Mouse (Mus musculus): ENCODE data around the gene Samhd1. TPM values are rescaled to one million over a fixed set of nuclear protein-coding genes. Genes with fewer than 3 reads are reported as not detected.
A peak's percentile ranks its signal among the peaks of the same experiment; 100 is the strongest.

Samhd1 gene
- polyA plus RNA-seq, 1 experiment from 2014 or later: 22.0 TPM

GRCm38 (mm10) chr2:157064978-157065878 is 69.8 kb downstream of the Samhd1 start:
- no peaks in the 10 kb centered on the region for H3K36me3 ChIP-seq (ENCODE audit: control insufficient read depth, insufficient read depth, low read length)
- 74% methylated on average over 14 of the region's 14 CpGs for WGBS
- peaks cover 53% of the 10 kb centered on the region for H3K4me1 ChIP-seq (ENCODE audit: control insufficient read depth, insufficient read depth, low read length)
- H3K4me2 ChIP-seq (ENCODE audit: low read depth, low read length): no peak overlapping the region
- H3K9me3 ChIP-seq (ENCODE audit: control insufficient read depth, low read length): no peaks in the 10 kb centered on the region
- H3K27me3 ChIP-seq (replicated peaks; ENCODE audit: control insufficient read depth, insufficient read depth, low read length): no peaks in the 10 kb centered on the region
- ATAC-seq: no peak
- H3K27ac ChIP-seq (ENCODE audit: low read length): peak overlapping the region; percentile 78
- H3K4me3 ChIP-seq (ENCODE audit: low read length): no peak overlapping the region
- H3K9ac ChIP-seq (ENCODE audit: low read depth, low read length): no peak overlapping the region

GRCm38 (mm10) chr2:157064136-157064535 is 70.9 kb downstream of the Samhd1 start:
- no peak for ATAC-seq
- no peaks in the 10 kb centered on the region for H3K27me3 ChIP-seq (replicated peaks; ENCODE audit: control insufficient read depth, insufficient read depth, low read length)
- 65% methylated on average over 7 of the region's 7 CpGs for WGBS
- no peaks in the 10 kb centered on the region for H3K9me3 ChIP-seq (ENCODE audit: control insufficient read depth, low read length)
- no peak overlapping the region for H3K4me2 ChIP-seq (ENCODE audit: low read depth, low read length)
- H3K4me1 ChIP-seq (ENCODE audit: control insufficient read depth, insufficient read depth, low read length): peaks cover 45% of the 10 kb centered on the region
- H3K27ac ChIP-seq (ENCODE audit: low read length): no peak overlapping the region
- no peaks in the 10 kb centered on the region for H3K36me3 ChIP-seq (ENCODE audit: control insufficient read depth, insufficient read depth, low read length)
- H3K4me3 ChIP-seq (ENCODE audit: low read length): no peak overlapping the region
- H3K9ac ChIP-seq (ENCODE audit: low read depth, low read length): peak overlapping the region; percentile 46; the same call in 1 of the 2 replicates

- Histone ChIP-seq H3K4me1 (ENCODE audit: control insufficient read depth, insufficient read depth, low read length) (peaks cover 46% of the 10 kb centered on the region), H3K9ac (ENCODE audit: low read depth, low read length) (no peak overlapping the region), H3K36me3 (ENCODE audit: control insufficient read depth, insufficient read depth, low read length) (no peaks in the 10 kb centered on the region), H3K27ac (ENCODE audit: low read length) (no peak overlapping the region), H3K27me3 (replicated peaks; ENCODE audit: control insufficient read depth, insufficient read depth, low read length) (no peaks in the 10 kb centered on the region), H3K9me3 (ENCODE audit: control insufficient read depth, low read length) (no peaks in the 10 kb centered on the region), H3K4me3 (ENCODE audit: low read length) (no peak overlapping the region), H3K4me2 (ENCODE audit: low read depth, low read length) (no peak overlapping the region)
- ATAC-seq: no peak
- 56% methylated on average over 4 of the region's 4 CpGs for WGBS
These were observed 71.8 kb downstream of the Samhd1 start for GRCm38 (mm10) chr2:157063241-157063700.

GRCm38 (mm10) chr2:157060557-157061305 is 74.3 kb downstream of the Samhd1 start:
- H3K27me3 ChIP-seq (replicated peaks; ENCODE audit: control insufficient read depth, insufficient read depth, low read length): no peaks in the 10 kb centered on the region
- 81% methylated on average over 11 of the region's 11 CpGs for WGBS

GRCm38 (mm10) chr2:157060037-157060436 is 75.0 kb downstream of the Samhd1 start:
- Histone ChIP-seq H3K9me3 (ENCODE audit: control insufficient read depth, low read length) (no peaks in the 10 kb centered on the region), H3K36me3 (ENCODE audit: control insufficient read depth, insufficient read depth, low read length) (no peaks in the 10 kb centered on the region), H3K9ac (ENCODE audit: low read depth, low read length) (no peak overlapping the region), H3K27ac (ENCODE audit: low read length) (no peak overlapping the region), H3K4me1 (ENCODE audit: control insufficient read depth, insufficient read depth, low read length) (peaks cover 26% of the 10 kb centered on the region), H3K27me3 (replicated peaks; ENCODE audit: control insufficient read depth, insufficient read depth, low read length) (no peaks in the 10 kb centered on the region), H3K4me3 (ENCODE audit: low read length) (no peak overlapping the region), H3K4me2 (ENCODE audit: low read depth, low read length) (no peak overlapping the region)
- 87% methylated on average over 14 of the region's 14 CpGs for WGBS
- no peak for ATAC-seq

More at GRCm38 (mm10) chr2:157060557-157061305, 74.3 kb downstream of the Samhd1 start:
- Histone ChIP-seq H3K4me2 (ENCODE audit: low read depth, low read length) (no peak overlapping the region), H3K9ac (ENCODE audit: low read depth, low read length) (no peak overlapping the region), H3K4me1 (ENCODE audit: control insufficient read depth, insufficient read depth, low read length) (peaks cover 33% of the 10 kb centered on the region), H3K9me3 (ENCODE audit: control insufficient read depth, low read length) (no peaks in the 10 kb centered on the region), H3K4me3 (ENCODE audit: low read length) (no peak overlapping the region), H3K36me3 (ENCODE audit: control insufficient read depth, insufficient read depth, low read length) (no peaks in the 10 kb centered on the region), H3K27ac (ENCODE audit: low read length) (no peak overlapping the region)
- ATAC-seq: no peak

- Histone ChIP-seq H3K9me3 (ENCODE audit: control insufficient read depth, low read length) (no peaks in the 10 kb centered on the region), H3K27ac (ENCODE audit: low read length) (peak overlapping the region; percentile 74), H3K36me3 (ENCODE audit: control insufficient read depth, insufficient read depth, low read length) (no peaks in the 10 kb centered on the region), H3K4me2 (ENCODE audit: low read depth, low read length) (peak overlapping the region; percentile 49), H3K4me3 (ENCODE audit: low read length) (peak overlapping the region; percentile 29; the same call in 1 of the 2 replicates), H3K27me3 (replicated peaks; ENCODE audit: control insufficient read depth, insufficient read depth, low read length) (no peaks in the 10 kb centered on the region), H3K9ac (ENCODE audit: low read depth, low read length) (peak overlapping the region; percentile 49), H3K4me1 (ENCODE audit: control insufficient read depth, insufficient read depth, low read length) (peaks cover 20% of the 10 kb centered on the region)
- 62% methylated on average over 8 of the region's 8 CpGs for WGBS
- ATAC-seq: peak; percentile 55
These were observed 75.9 kb downstream of the Samhd1 start for GRCm38 (mm10) chr2:157059166-157059565.

- H3K4me3 ChIP-seq (ENCODE audit: low read length): peak overlapping the region; percentile 29
- peak overlapping the region; percentile 49 for H3K9ac ChIP-seq (ENCODE audit: low read depth, low read length)
- 14% methylated on average over 18 of the region's 18 CpGs for WGBS
- ATAC-seq: peak; percentile 83
- H3K9me3 ChIP-seq (ENCODE audit: control insufficient read depth, low read length): no peaks in the 10 kb centered on the region
- H3K27me3 ChIP-seq (replicated peaks; ENCODE audit: control insufficient read depth, insufficient read depth, low read length): no peaks in the 10 kb centered on the region
- H3K27ac ChIP-seq (ENCODE audit: low read length): peak overlapping the region; percentile 74
- peaks cover 14% of the 10 kb centered on the region for H3K4me1 ChIP-seq (ENCODE audit: control insufficient read depth, insufficient read depth, low read length)
- no peaks in the 10 kb centered on the region for H3K36me3 ChIP-seq (ENCODE audit: control insufficient read depth, insufficient read depth, low read length)
- peak overlapping the region; percentile 49 for H3K4me2 ChIP-seq (ENCODE audit: low read depth, low read length)
These were observed 76.6 kb downstream of the Samhd1 start for GRCm38 (mm10) chr2:157058342-157058998.

- no peak for ATAC-seq
- Histone ChIP-seq H3K4me2 (ENCODE audit: low read depth, low read length) (no peak overlapping the region), H3K4me3 (ENCODE audit: low read length) (no peak overlapping the region), H3K9ac (ENCODE audit: low read depth, low read length) (no peak overlapping the region), H3K4me1 (ENCODE audit: control insufficient read depth, insufficient read depth, low read length) (peaks cover 13% of the 10 kb centered on the region), H3K27ac (ENCODE audit: low read length) (no peak overlapping the region), H3K36me3 (ENCODE audit: control insufficient read depth, insufficient read depth, low read length) (no peaks in the 10 kb centered on the region), H3K27me3 (replicated peaks; ENCODE audit: control insufficient read depth, insufficient read depth, low read length) (no peaks in the 10 kb centered on the region), H3K9me3 (ENCODE audit: control insufficient read depth, low read length) (no peaks in the 10 kb centered on the region)
- 91% methylated on average over 4 of the region's 4 CpGs for WGBS
These were observed 77.3 kb downstream of the Samhd1 start for GRCm38 (mm10) chr2:157057758-157058157.

GRCm38 (mm10) chr2:157057186-157057585 is 77.9 kb downstream of the Samhd1 start:
- no peak for ATAC-seq
- H3K27me3 ChIP-seq (replicated peaks; ENCODE audit: control insufficient read depth, insufficient read depth, low read length): no peaks in the 10 kb centered on the region
- H3K9ac ChIP-seq (ENCODE audit: low read depth, low read length): no peak overlapping the region
- no peak overlapping the region for H3K27ac ChIP-seq (ENCODE audit: low read length)
- H3K4me3 ChIP-seq (ENCODE audit: low read length): no peak overlapping the region
- peaks cover 13% of the 10 kb centered on the region for H3K4me1 ChIP-seq (ENCODE audit: control insufficient read depth, insufficient read depth, low read length)
- H3K4me2 ChIP-seq (ENCODE audit: low read depth, low read length): no peak overlapping the region
- WGBS: 88% methylated on average over 3 of the region's 3 CpGs
- H3K9me3 ChIP-seq (ENCODE audit: control insufficient read depth, low read length): no peaks in the 10 kb centered on the region
- H3K36me3 ChIP-seq (ENCODE audit: control insufficient read depth, insufficient read depth, low read length): peaks cover 4% of the 10 kb centered on the region; the same call in 1 of the 2 replicates

Data from intestine, embryonic 16.5 days (tissue).